Mouse (Mus musculus): ENCODE data around the gene Sclt1. TPM values are rescaled to one million over a fixed set of nuclear protein-coding genes. Genes with fewer than 3 reads are reported as not detected.
A peak's percentile ranks its signal among the peaks of the same experiment; 100 is the strongest.
"Not testable (repeated sequence)": the region's sequence is repeated elsewhere in the genome, so short reads cannot be mapped to it uniquely, and the experiment has no call there.

Gene Sclt1
- total RNA-seq, 1 experiment, result 15.3 TPM

GRCm38 (mm10) chr3:41741601-41742277, 575 bp downstream of the Sclt1 start:
- in situ Hi-C loops (cut with MboI; ENCODE audit: low sequenced_read_pairs in 2 of 2, unreplicated experiment in 2 of 2), result no loop called here
- Histone ChIP-seq H3K9ac (ENCODE audit: insufficient read depth, low read depth, low read length, poor library complexity, severe bottlenecking) (peak overlapping the region; percentile 91), H3K9me3 (ENCODE audit: control insufficient read depth, insufficient read depth, low read depth, low read length) (no peaks in the 10 kb centered on the region), H3K4me3 (ENCODE audit: insufficient read depth in 1 of 2, low read depth in 1 of 2, low read length in 2 of 2, poor library complexity in 1 of 2, severe bottlenecking in 1 of 2) (peak overlapping the region; percentile 90 to 97), H3K4me1 (ENCODE audit: control insufficient read depth in 2 of 2, insufficient read depth in 2 of 2, low read length in 2 of 2, poor library complexity in 1 of 2) (peaks cover 0 to 4% of the 10 kb centered on the region in 2 experiments; a peak in 2 of 4 replicates), H3K36me3 (ENCODE audit: control insufficient read depth, insufficient read depth, low read length, poor library complexity, severe bottlenecking) (no peaks in the 10 kb centered on the region), H3K27ac (ENCODE audit: insufficient read depth, low read depth, low read length, poor library complexity, severe bottlenecking) (no peak overlapping the region)
- peak; percentile 21 for DNase-seq (ENCODE audit: low read depth, low spot score)
- TF ChIP-seq ZNF384 (IDR thresholded peaks at IDR 0.05; ENCODE audit: low read depth, low read length) (no peak), MAFK (IDR thresholded peaks at IDR 0.05; ENCODE audit: insufficient read depth, low read depth, low read length) (no peak), CHD2 (IDR thresholded peaks at IDR 0.05; ENCODE audit: low read depth, low read length) (no peak), ZC3H11A (IDR thresholded peaks at IDR 0.05; ENCODE audit: borderline replicate concordance, low read depth, low read length) (no peak), HCFC1 (IDR thresholded peaks at IDR 0.05; ENCODE audit: borderline replicate concordance, insufficient read depth, low read length) (no peak)

GRCm38 (mm10) chr3:41695681-41696080, 46.6 kb downstream of the Sclt1 start:
- H3K9ac ChIP-seq (ENCODE audit: insufficient read depth, low read depth, low read length, poor library complexity, severe bottlenecking), result no peak overlapping the region
- peak overlapping the region; percentile 58; the same call in 1 of the 2 replicates for H3K27ac ChIP-seq (ENCODE audit: insufficient read depth, low read depth, low read length, poor library complexity, severe bottlenecking)
- TF ChIP-seq HCFC1 (IDR thresholded peaks at IDR 0.05; ENCODE audit: borderline replicate concordance, insufficient read depth, low read length) (no peak), ZC3H11A (IDR thresholded peaks at IDR 0.05; ENCODE audit: borderline replicate concordance, low read depth, low read length) (no peak), CHD2 (IDR thresholded peaks at IDR 0.05; ENCODE audit: low read depth, low read length) (no peak), MAFK (IDR thresholded peaks at IDR 0.05; ENCODE audit: insufficient read depth, low read depth, low read length) (no peak), ZNF384 (IDR thresholded peaks at IDR 0.05; ENCODE audit: low read depth, low read length) (no peak)
- no peak overlapping the region for H3K4me3 ChIP-seq (ENCODE audit: insufficient read depth in 1 of 2, low read depth in 1 of 2, low read length in 2 of 2, poor library complexity in 1 of 2, severe bottlenecking in 1 of 2)
- no peaks in the 10 kb centered on the region for H3K36me3 ChIP-seq (ENCODE audit: control insufficient read depth, insufficient read depth, low read length, poor library complexity, severe bottlenecking)
- H3K9me3 ChIP-seq (ENCODE audit: control insufficient read depth, insufficient read depth, low read depth, low read length), result no peaks in the 10 kb centered on the region
- peak; percentile 40 for DNase-seq (ENCODE audit: low read depth, low spot score)
- H3K4me1 ChIP-seq (ENCODE audit: control insufficient read depth in 2 of 2, insufficient read depth in 2 of 2, low read length in 2 of 2, poor library complexity in 1 of 2), result peaks cover 4 to 8% of the 10 kb centered on the region in 2 experiments; a peak in 2 of 4 replicates
- in situ Hi-C loops (cut with MboI; ENCODE audit: low sequenced_read_pairs in 2 of 2, unreplicated experiment in 2 of 2), result no loop called here

- Histone ChIP-seq H3K9me3 (ENCODE audit: control insufficient read depth, insufficient read depth, low read depth, low read length) (no peaks in the 10 kb centered on the region), H3K4me1 (ENCODE audit: control insufficient read depth in 2 of 2, insufficient read depth in 2 of 2, low read length in 2 of 2, poor library complexity in 1 of 2) (peaks cover 6 to 8% of the 10 kb centered on the region in 2 experiments), H3K4me3 (ENCODE audit: insufficient read depth in 1 of 2, low read depth in 1 of 2, low read length in 2 of 2, poor library complexity in 1 of 2, severe bottlenecking in 1 of 2) (no peak overlapping the region), H3K27ac (ENCODE audit: insufficient read depth, low read depth, low read length, poor library complexity, severe bottlenecking) (no peak overlapping the region), H3K9ac (ENCODE audit: insufficient read depth, low read depth, low read length, poor library complexity, severe bottlenecking) (no peak overlapping the region), H3K36me3 (ENCODE audit: control insufficient read depth, insufficient read depth, low read length, poor library complexity, severe bottlenecking) (no peaks in the 10 kb centered on the region)
- TF ChIP-seq ZNF384 (IDR thresholded peaks at IDR 0.05; ENCODE audit: low read depth, low read length), result no peak
- TF ChIP-seq MAFK (IDR thresholded peaks at IDR 0.05; ENCODE audit: insufficient read depth, low read depth, low read length), result no peak
- no peak for TF ChIP-seq CHD2 (IDR thresholded peaks at IDR 0.05; ENCODE audit: low read depth, low read length)
- in situ Hi-C loops (cut with MboI; ENCODE audit: low sequenced_read_pairs in 2 of 2, unreplicated experiment in 2 of 2), result no loop called here
- no peak for DNase-seq (ENCODE audit: low read depth, low spot score)
Observed at GRCm38 (mm10) chr3:41692440-41693142, 49.7 kb downstream of the Sclt1 start.

GRCm38 (mm10) chr3:41690114-41690640, 52.1 kb downstream of the Sclt1 start:
- DNase-seq (ENCODE audit: low read depth, low spot score); H3K9ac ChIP-seq (ENCODE audit: insufficient read depth, low read depth, low read length, poor library complexity, severe bottlenecking); H3K36me3 ChIP-seq (ENCODE audit: control insufficient read depth, insufficient read depth, low read length, poor library complexity, severe bottlenecking); H3K9me3 ChIP-seq (ENCODE audit: control insufficient read depth, insufficient read depth, low read depth, low read length); in situ Hi-C loops (cut with MboI; ENCODE audit: low sequenced_read_pairs in 2 of 2, unreplicated experiment in 2 of 2); H3K4me1 ChIP-seq (ENCODE audit: control insufficient read depth in 2 of 2, insufficient read depth in 2 of 2, low read length in 2 of 2, poor library complexity in 1 of 2); H3K4me3 ChIP-seq (ENCODE audit: insufficient read depth in 1 of 2, low read depth in 1 of 2, low read length in 2 of 2, poor library complexity in 1 of 2, severe bottlenecking in 1 of 2): not testable (repeated sequence)
- H3K27ac ChIP-seq (ENCODE audit: insufficient read depth, low read depth, low read length, poor library complexity, severe bottlenecking), result peak overlapping the region; percentile 76; the same call in 1 of the 2 replicates

Measured in ES-E14 (cell line).